In the genomic region with DNA sequence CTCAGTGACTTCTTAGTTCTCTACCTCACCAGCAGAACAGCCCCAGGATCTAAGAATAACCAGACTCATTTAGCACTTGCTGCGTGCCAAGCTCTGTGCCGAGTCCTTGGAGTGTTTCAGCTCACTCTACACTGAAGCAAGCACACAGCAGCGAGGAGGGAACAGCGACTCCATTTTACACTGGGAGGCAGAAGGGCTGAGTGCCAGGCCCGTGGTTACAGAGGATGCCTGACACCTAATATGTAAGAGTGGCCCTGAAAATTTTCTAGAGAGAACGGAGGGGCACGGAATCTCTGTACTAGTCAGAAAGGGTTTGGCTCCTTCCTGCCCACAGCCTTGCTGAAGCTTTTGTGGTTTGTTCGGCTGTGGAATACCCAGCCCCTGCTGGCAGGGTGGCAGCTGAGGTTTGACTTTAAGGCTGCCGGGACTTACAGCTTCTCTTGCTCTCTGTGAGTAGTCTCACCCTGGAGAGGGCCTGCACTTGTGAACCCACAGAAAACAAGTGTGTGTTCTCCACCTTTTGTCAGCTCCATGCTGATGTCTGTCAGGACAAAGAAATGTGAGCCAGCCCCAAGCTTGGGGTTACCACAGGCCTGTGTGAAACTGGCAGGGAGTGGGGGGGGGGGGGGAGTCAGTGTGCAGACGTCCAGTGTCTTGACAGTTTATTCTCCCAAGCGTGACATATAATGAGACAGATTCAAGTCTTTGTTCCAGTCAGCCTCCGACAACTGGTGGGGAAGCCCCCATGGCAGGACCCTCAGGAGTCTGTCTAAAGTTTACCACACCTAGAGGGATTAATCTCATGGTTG, we compare ENCODE assay signal across 8 mouse cellular contexts. TPM values are rescaled to one million over a fixed set of nuclear protein-coding genes. Genes with fewer than 3 reads are reported as not detected.
DNase-seq lines count a peak whose midpoint lies in the region; ATAC-seq and TF ChIP-seq lines count a peak whose summit lies in the region.

No protein-coding gene starts in this region.

- no peaks in the 10 kb centered on the region for H3K79me2 ChIP-seq in heart, adult 2 months (replicated peaks; ENCODE audit: control insufficient read depth, insufficient read depth, low read length)

- no peak for TF ChIP-seq EP300 in heart, adult 2 months (IDR thresholded peaks at IDR 0.05; ENCODE audit: insufficient read depth, low read depth, low read length)
- no peak for TF ChIP-seq EP300 in liver, postnatal 0 days (IDR thresholded peaks at IDR 0.05; ENCODE audit: low read depth)

- TF ChIP-seq CTCF in heart, adult 2 months (IDR thresholded peaks at IDR 0.05), result 0 out of 2 replicates have a peak, but pooled peaks have one; percentile 3
- TF ChIP-seq CTCF in liver, postnatal 0 days (IDR thresholded peaks at IDR 0.05; ENCODE audit: low read depth), result no peak

- TF ChIP-seq POLR2A in heart, adult 2 months (IDR thresholded peaks at IDR 0.05; ENCODE audit: insufficient read depth, low read depth, low read length), result peak; percentile 67; the same call in 1 of the 2 replicates

- intact Hi-C loops in heart, adult 2 months (cut with DNase I), result loop anchor here (5.0 to 10.0 kb wide), 2 partner anchors 95 to 298 kb away; no protein-coding TSS in a partner anchor
- intact Hi-C loops in heart, postnatal 25 days (cut with DNase I), result no loop called here

- H3K4me3 ChIP-seq in heart, adult 2 months, result 0 out of 2 replicates have a peak overlapping the region, but pooled peaks have one; percentile 16
- H3K4me3 ChIP-seq in embryonic facial prominence, embryonic 12.5 days, result no peak overlapping the region
- no peak overlapping the region for H3K4me3 ChIP-seq in liver, postnatal 0 days (ENCODE audit: low read depth, low read length)

- 57% methylated on average over 12 of the region's 12 CpGs for WGBS in heart, adult 2 months
- WGBS in embryonic facial prominence, embryonic 12.5 days, result 48% methylated on average over 12 of the region's 12 CpGs
- 45% methylated on average over 12 of the region's 12 CpGs for WGBS in liver, postnatal 0 days (ENCODE audit: insufficient replicate concordance)

- H3K27ac ChIP-seq in heart, adult 2 months, result peak overlapping the region; percentile 93
- H3K27ac ChIP-seq in embryonic facial prominence, embryonic 12.5 days, result peak overlapping the region; percentile 3; the same call in 1 of the 2 replicates
- H3K27ac ChIP-seq in liver, postnatal 0 days (ENCODE audit: low read depth), result no peak overlapping the region

- H3K9me3 ChIP-seq in embryonic facial prominence, embryonic 12.5 days, result no peaks in the 10 kb centered on the region
- no peaks in the 10 kb centered on the region for H3K9me3 ChIP-seq in liver, postnatal 0 days (ENCODE audit: low read length)

- peaks cover 9% of the 10 kb centered on the region for H3K4me1 ChIP-seq in heart, adult 2 months (ENCODE audit: control insufficient read depth, insufficient read depth, low read length)
- peaks cover 32% of the 10 kb centered on the region for H3K4me1 ChIP-seq in embryonic facial prominence, embryonic 12.5 days
- no peaks in the 10 kb centered on the region for H3K4me1 ChIP-seq in liver, postnatal 0 days (ENCODE audit: insufficient read depth)

- H3K36me3 ChIP-seq in heart, adult 2 months (ENCODE audit: control insufficient read depth, insufficient read depth, low read length), result no peaks in the 10 kb centered on the region
- H3K36me3 ChIP-seq in embryonic facial prominence, embryonic 12.5 days, result no peaks in the 10 kb centered on the region
- no peaks in the 10 kb centered on the region for H3K36me3 ChIP-seq in liver, postnatal 0 days (replicated peaks; ENCODE audit: insufficient read depth, low read length)

- DNase-seq in heart, adult 2 months, result peak in 1 of 2 experiments; percentile 63
- DNase-seq in heart, postnatal 25 days (ENCODE audit: low spot score), result no peak
- peak; percentile 51 for DNase-seq in heart, postnatal 4 days
- peak; percentile 68 for DNase-seq in naive thymus-derived CD4-positive, alpha-beta T cell, adult 2 months (ENCODE audit: low read depth)
- no peak for DNase-seq in kidney, adult 11 months
- no peak for DNase-seq in adrenal gland, adult 18-20 months (ENCODE audit: low spot score in 2 of 2)
- DNase-seq in liver, postnatal 0 days, result no peak

- no peak for ATAC-seq in embryonic facial prominence, embryonic 12.5 days (ENCODE audit: insufficient number of reproducible peaks, insufficient read depth, low FRiP score, low TSS enrichment)
- ATAC-seq in liver, postnatal 0 days, result no peak

- no peak overlapping the region for H3K4me2 ChIP-seq in embryonic facial prominence, embryonic 12.5 days (replicated peaks)
- no peak overlapping the region for H3K4me2 ChIP-seq in liver, postnatal 0 days (ENCODE audit: low read depth, low read length)

- no peaks in the 10 kb centered on the region for H3K27me3 ChIP-seq in heart, adult 2 months (ENCODE audit: control insufficient read depth, insufficient read depth, low read length)
- H3K27me3 ChIP-seq in embryonic facial prominence, embryonic 12.5 days, result 0 out of 2 replicates have a peak, but pooled peaks cover 7% of the 10 kb centered on the region
- H3K27me3 ChIP-seq in liver, postnatal 0 days (ENCODE audit: insufficient read depth, low read length), result 0 out of 2 replicates have a peak, but pooled peaks cover 5% of the 10 kb centered on the region

- peak overlapping the region; percentile 43 for H3K9ac ChIP-seq in heart, adult 2 months (ENCODE audit: low read depth, low read length)
- H3K9ac ChIP-seq in embryonic facial prominence, embryonic 12.5 days, result no peak overlapping the region
- H3K9ac ChIP-seq in liver, postnatal 0 days (replicated peaks), result no peak overlapping the region

RNA-seq across cellular contexts. Expression of a gene that starts 37.4 kb away (rescaled TPM):
- 10 to 100 TPM; 34.4 to 34.8 TPM for total RNA-seq in heart, adult 2 months (2021)
- 88.0 and 118 TPM in 2 replicates for polyA plus RNA-seq in heart, adult 2 months (2012; rRNA removed)
- total RNA-seq in heart, postnatal 25 days (2021), result 10 to 100 TPM; 36.4 to 37.2 TPM
- polyA plus RNA-seq in embryonic facial prominence, embryonic 12.5 days (2016; fragmentation: Nextera tagmentation; extraction: Ambion mirVana), result 86.3 and 90.6 TPM in 2 replicates
- total RNA-seq in heart, postnatal 4 days (2021), result 10 to 100 TPM; 29.7 to 30.8 TPM
- total RNA-seq in adrenal gland, adult 18-20 months (2021), result 100 to 1,000 TPM; 103 to 106 TPM
- 32.2 and 33.9 TPM in 2 replicates for polyA plus RNA-seq in liver, postnatal 0 days (2015; fragmentation: Nextera tagmentation; extraction: Ambion mirVana)

RNA-seq across cellular contexts. Expression of a gene that starts 40.9 kb away (rescaled TPM):
- 1 to 10 TPM; 5.3 to 6.1 TPM for total RNA-seq in heart, adult 2 months (2021)
- polyA plus RNA-seq in heart, adult 2 months (2012; rRNA removed), result 4.8 and 5.4 TPM in 2 replicates
- total RNA-seq in heart, postnatal 25 days (2021), result 1 to 10 TPM; 6.1 to 7.4 TPM
- polyA plus RNA-seq in embryonic facial prominence, embryonic 12.5 days (2016; fragmentation: Nextera tagmentation; extraction: Ambion mirVana), result 169 and 171 TPM in 2 replicates
- 100 to 1,000 TPM in 1 of 2 experiments, 10 to 100 TPM in 1; 86.1 to 103 TPM for total RNA-seq in heart, postnatal 4 days (2021)
- total RNA-seq in adrenal gland, adult 18-20 months (2021), result 10 to 100 TPM; 23.7 to 26.9 TPM
- polyA plus RNA-seq in liver, postnatal 0 days (2015; fragmentation: Nextera tagmentation; extraction: Ambion mirVana), result 42.1 and 53.6 TPM in 2 replicates

Comparison
In these comparisons a context has a peak if more than half of its experiments do, and no peak if none do; other contexts are left out.
1. DNase-seq: peak in heart, postnatal 4 days (single experiment) and naive thymus-derived CD4-positive, alpha-beta T cell, adult 2 months (single experiment); none in heart, postnatal 25 days (single experiment), kidney, adult 11 months (single experiment), adrenal gland, adult 18-20 months (0 of 2) and liver, postnatal 0 days (single experiment).